Mouse (Mus musculus) heart, adult 2 months (tissue): ENCODE measurements around the gene Klrb1b. TPM values are rescaled to one million over a fixed set of nuclear protein-coding genes. Genes with fewer than 3 reads are reported as not detected.

ENCODE experiments used
- DNase-seq, 2 experiments: peaks; one replicate each; pipeline ENCODE4 v3.0.0; 2021
- H3K27ac ChIP-seq: fragments of 200-600 bp; 2 replicates; pipeline ENCODE4 v1.8.1; 2022
- H3K27me3 ChIP-seq: fragments of 200-500 bp; 2 replicates; pipeline ENCODE4 v1.6.1; 2012; ENCODE audit warnings: mild to moderate bottlenecking, low read length, inconsistent platforms, mixed read lengths; ENCODE audit not compliant: control insufficient read depth, insufficient read depth
- H3K36me3 ChIP-seq: fragments of 200-500 bp; 2 replicates; pipeline ENCODE4 v1.6.1; 2012; ENCODE audit warnings: low read length, inconsistent platforms; ENCODE audit not compliant: control insufficient read depth, insufficient read depth
- H3K4me1 ChIP-seq: fragments of 200-500 bp; 2 replicates; pipeline ENCODE4 v1.6.1; 2011; ENCODE audit warnings: low read length; ENCODE audit not compliant: control insufficient read depth, insufficient read depth
- H3K4me3 ChIP-seq: fragments of 200-600 bp; 2 replicates; pipeline ENCODE4 v1.8.1; 2022
- H3K79me2 ChIP-seq: fragments of 200-500 bp; replicated peaks from 2 replicates; pipeline ENCODE4 v1.6.1; 2012; ENCODE audit warnings: mild to moderate bottlenecking, inconsistent platforms, low read length, moderate library complexity, mixed read lengths; ENCODE audit not compliant: control insufficient read depth, insufficient read depth
- H3K9ac ChIP-seq: fragments of 200-500 bp; 2 replicates; pipeline ENCODE4 v1.6.1; 2012; ENCODE audit warnings: low read depth, mild to moderate bottlenecking, control low read depth, inconsistent platforms, low read length, mixed read lengths
- CTCF ChIP-seq: fragments of 200-600 bp; IDR thresholded peaks from 2 replicates; pipeline ENCODE4 v1.8.1; 2022; ENCODE audit warnings: antibody characterized with exemption, mild to moderate bottlenecking, moderate library complexity
- EP300 ChIP-seq: fragments of 200-500 bp; IDR thresholded peaks from 2 replicates; pipeline ENCODE4 v1.6.1; 2011; ENCODE audit warnings: low read depth, low read length, control low read depth; ENCODE audit not compliant: insufficient read depth
- POLR2A ChIP-seq: fragments of 200-500 bp; IDR thresholded peaks from 2 replicates; pipeline ENCODE4 v1.6.1; 2011; ENCODE audit warnings: mild to moderate bottlenecking, low read depth, low read length, control low read depth; ENCODE audit not compliant: insufficient read depth
- WGBS: fragments of 180-500 bp; shearing (Covaris S2); methylation state at CpG from one replicate; pipeline ENCODE4 v1.1.7; 2018; 5-methylcytosine and 5-hydroxymethylcytosine counted together
- intact Hi-C: fragments of 180-260 bp; cut with DNase I; formaldehyde crosslinking; loops from one replicate; pipeline ENCODE4 v1.15.1; 2025
- polyA plus RNA-seq: library from polyadenylated mRNA; depleted of rRNA; stranded (reverse); fragments of >200 nt; gene quantifications from 2 replicates; pipeline ENCODE4 v1.2.3, GENCODE M21; 2012
- total RNA-seq, 2 experiments: library from RNA; stranded (reverse); gene quantifications; 2 replicates each; pipeline ENCODE4 v1.2.3; 2021

The Klrb1b gene
- total and polyA plus RNA-seq, 3 experiments = 0.41 TPM; not detected in 2

DNA sequence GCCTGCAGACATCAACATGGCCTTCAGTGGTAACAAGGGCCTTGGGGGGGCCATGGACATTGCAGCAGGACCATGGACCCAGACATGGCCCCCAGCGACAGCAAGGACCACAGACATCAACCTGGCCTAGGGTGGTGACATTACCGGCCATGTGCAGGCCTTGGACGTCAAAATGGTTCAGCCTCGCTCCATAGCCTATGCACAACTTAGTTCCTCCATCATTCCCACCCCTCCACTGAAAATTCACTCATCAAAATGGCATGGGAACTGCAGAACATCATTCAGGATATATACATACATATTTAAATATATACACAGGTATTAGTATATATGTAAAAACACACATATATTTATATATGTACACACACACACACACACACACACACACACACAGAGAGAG, 21.3 kb upstream of the Klrb1b start:
- no peak overlapping the region for H3K9ac ChIP-seq
- no peak for DNase-seq
- no peaks in the 10 kb centered on the region for H3K36me3 ChIP-seq
- no peak for TF ChIP-seq POLR2A
- no peak for TF ChIP-seq CTCF
- no peak for TF ChIP-seq EP300
- H3K27me3 ChIP-seq = no peaks in the 10 kb centered on the region
- intact Hi-C loops = no loop called here
- no peak overlapping the region for H3K27ac ChIP-seq
- H3K4me1 ChIP-seq = peaks cover 2% of the 10 kb centered on the region; the same call in 1 of the 2 replicates
- H3K79me2 ChIP-seq = no peaks in the 10 kb centered on the region
- no peak overlapping the region for H3K4me3 ChIP-seq
- WGBS = 93% methylated on average over 4 of the region's 4 CpGs

- 42% methylated on average over 9 of the region's 9 CpGs for WGBS
- Histone ChIP-seq H3K27me3 (no peaks in the 10 kb centered on the region), H3K4me1 (peaks cover 3% of the 10 kb centered on the region; the same call in 1 of the 2 replicates), H3K9ac (no peak overlapping the region), H3K36me3 (no peaks in the 10 kb centered on the region), H3K4me3 (no peak overlapping the region), H3K27ac (no peak overlapping the region), H3K79me2 (no peaks in the 10 kb centered on the region)
- DNase-seq = no peak
- no peak for TF ChIP-seq CTCF
- TF ChIP-seq EP300 = no peak
- no peak for TF ChIP-seq POLR2A
- intact Hi-C loops = no loop called here
Measured at GRCm38 (mm10) chr6:128845998-128846542, 19.9 kb upstream of the Klrb1b start.

DNA sequence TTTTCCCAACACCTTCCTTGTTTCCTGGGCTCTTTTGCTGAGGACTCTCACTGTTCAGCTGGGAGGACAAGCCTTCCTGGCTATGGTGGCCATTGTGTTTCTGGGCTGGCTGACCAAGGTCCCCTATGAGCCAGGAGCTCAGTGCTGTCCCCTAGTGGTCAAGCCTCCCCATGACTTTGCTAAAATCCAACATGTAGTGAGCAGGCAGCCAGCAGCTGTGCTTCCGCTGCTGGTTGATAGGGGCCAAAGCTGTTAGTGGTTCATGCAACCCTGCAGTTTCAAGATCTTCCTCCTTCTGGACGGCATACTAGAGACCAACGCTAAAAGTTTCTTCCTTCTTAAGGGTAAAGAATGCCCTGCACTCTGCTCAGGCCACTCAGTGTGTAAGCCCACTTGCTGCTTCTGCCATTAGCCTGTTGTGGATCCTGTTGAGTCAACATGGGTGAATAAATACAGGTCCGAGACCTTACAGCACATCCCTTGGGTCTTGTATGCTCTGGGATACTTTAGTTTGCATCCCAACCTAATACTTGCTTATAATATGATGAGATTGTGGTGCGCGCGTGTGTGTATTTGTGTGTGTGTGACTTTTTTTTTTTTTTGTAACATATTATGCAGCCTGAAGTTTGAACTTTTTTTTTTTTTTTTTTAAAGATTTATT, 19.3 kb upstream of the Klrb1b start:
- no peak overlapping the region for H3K4me3 ChIP-seq
- TF ChIP-seq CTCF (peak; percentile 99; the same call in 1 of the 2 replicates), EP300 (peak; percentile 87), POLR2A (no peak)
- DNase-seq = peak; percentile 86 to 89
- no peaks in the 10 kb centered on the region for H3K27me3 ChIP-seq
- H3K36me3 ChIP-seq = no peaks in the 10 kb centered on the region
- WGBS = 29% methylated on average over 7 of the region's 7 CpGs
- peak overlapping the region; percentile 23 for H3K27ac ChIP-seq
- H3K79me2 ChIP-seq = no peaks in the 10 kb centered on the region
- peaks cover 3% of the 10 kb centered on the region; the same call in 1 of the 2 replicates for H3K4me1 ChIP-seq
- intact Hi-C loops = no loop called here
- H3K9ac ChIP-seq = no peak overlapping the region

DNA sequence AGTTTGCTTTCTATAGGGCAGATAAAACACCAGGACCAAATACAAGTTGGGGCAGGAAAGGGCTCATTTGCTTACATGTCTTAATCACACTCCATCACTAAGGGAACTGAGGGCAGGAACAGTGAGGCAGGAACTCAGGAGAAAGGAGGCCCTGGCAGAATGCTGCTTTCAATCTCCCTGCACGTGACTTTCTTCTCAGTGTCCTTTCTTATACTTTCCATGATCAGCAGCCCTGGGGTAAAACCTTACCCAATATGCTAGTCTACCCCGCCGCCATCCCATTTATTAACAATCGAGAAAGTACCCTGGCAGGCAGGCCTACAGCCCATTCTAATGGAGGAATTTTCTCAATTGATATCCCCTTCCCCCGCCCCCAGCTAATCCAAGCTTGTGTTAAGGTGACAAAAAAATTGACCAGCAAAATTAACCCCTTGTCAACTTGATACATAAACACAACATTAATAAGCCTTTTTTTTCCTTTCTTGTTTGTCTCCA, 18.5 kb upstream of the Klrb1b start:
- intact Hi-C loops = loop anchor here (5.0 kb wide), 1 partner anchor 407 kb away; the partner anchor contains the start of gene Fkbp4
- TF ChIP-seq CTCF (no peak), POLR2A (no peak), EP300 (no peak)
- no peak for DNase-seq
- H3K27ac ChIP-seq = peak overlapping the region; percentile 96; the same call in 1 of the 2 replicates
- no peaks in the 10 kb centered on the region for H3K36me3 ChIP-seq
- WGBS = 96% methylated on average over 5 of the region's 5 CpGs
- no peak overlapping the region for H3K9ac ChIP-seq
- H3K4me3 ChIP-seq = no peak overlapping the region
- H3K27me3 ChIP-seq = no peaks in the 10 kb centered on the region
- H3K79me2 ChIP-seq = no peaks in the 10 kb centered on the region
- H3K4me1 ChIP-seq = peaks cover 5% of the 10 kb centered on the region; the same call in 1 of the 2 replicates

DNA sequence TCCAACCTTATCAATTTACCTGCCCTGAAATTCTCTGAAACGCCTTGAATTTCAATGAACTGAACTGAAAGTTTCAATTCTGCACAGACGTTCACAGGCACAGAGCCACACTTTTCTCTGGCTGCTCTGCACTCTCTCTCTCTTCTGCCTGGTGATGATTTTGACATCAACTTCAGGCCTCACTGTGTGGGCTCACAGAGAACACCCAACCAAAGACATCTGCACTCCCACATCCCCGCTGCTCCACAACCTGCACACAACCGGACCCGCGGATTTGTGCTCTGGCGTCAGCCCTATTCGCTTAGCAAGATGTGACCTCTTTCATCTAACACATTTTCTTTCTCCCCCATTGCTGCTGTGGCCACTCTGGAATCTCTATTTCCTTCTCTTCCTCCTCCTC, 18.0 kb upstream of the Klrb1b start:
- H3K27ac ChIP-seq = peak overlapping the region; percentile 96
- H3K9ac ChIP-seq = no peak overlapping the region
- no peak for TF ChIP-seq CTCF
- TF ChIP-seq POLR2A = no peak
- no peak for TF ChIP-seq EP300
- no peak for DNase-seq
- peak overlapping the region; percentile 86 for H3K4me3 ChIP-seq
- intact Hi-C loops = loop anchor here (5.0 kb wide), 1 partner anchor 407 kb away; the partner anchor contains the start of gene Fkbp4
- H3K79me2 ChIP-seq = no peaks in the 10 kb centered on the region
- WGBS = 37% methylated on average over 8 of the region's 8 CpGs
- H3K4me1 ChIP-seq = peaks cover 5% of the 10 kb centered on the region; the same call in 1 of the 2 replicates
- H3K36me3 ChIP-seq = no peaks in the 10 kb centered on the region
- H3K27me3 ChIP-seq = no peaks in the 10 kb centered on the region
